Mouse (Mus musculus): Measurements from ENCODE around the gene Poc1a.

Gene Poc1a

DNA sequence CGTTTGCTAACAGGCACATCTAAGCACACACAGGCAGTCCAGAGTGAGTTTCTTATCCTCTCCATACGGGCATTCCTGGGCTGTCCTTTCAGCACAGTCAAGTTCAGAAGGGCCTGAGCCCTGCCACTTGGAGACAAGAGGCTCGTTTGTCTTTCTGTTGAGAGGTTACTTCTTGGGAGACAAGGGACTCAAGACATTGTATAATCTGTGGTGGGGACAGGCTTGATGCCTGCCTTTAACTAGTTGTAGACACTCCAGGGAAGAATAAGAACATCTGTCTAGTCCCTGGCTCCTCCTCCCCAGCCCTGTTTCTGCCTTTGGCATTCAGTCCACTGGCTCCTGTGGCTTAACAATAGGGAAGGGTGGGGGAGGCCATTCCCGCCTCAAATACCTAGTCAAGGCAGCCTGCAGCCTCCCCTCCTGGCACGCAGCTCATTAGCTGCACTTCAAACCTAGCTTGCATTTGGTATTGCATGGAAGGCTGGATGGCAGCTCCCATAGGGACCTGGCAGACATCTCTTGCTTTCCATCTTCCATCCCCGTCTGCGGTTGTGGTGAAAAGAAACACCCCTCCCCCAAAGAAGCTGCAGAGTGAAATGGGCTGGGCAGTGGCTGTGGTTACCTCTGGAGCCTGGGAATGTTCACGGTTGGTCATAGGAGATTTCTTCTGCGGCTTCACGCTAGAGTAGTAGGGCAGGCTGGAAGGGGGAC, 57.8 kb downstream of the Poc1a start:
- no peak for DNase-seq (ENCODE audit: low spot score in 2 of 2)

DNA sequence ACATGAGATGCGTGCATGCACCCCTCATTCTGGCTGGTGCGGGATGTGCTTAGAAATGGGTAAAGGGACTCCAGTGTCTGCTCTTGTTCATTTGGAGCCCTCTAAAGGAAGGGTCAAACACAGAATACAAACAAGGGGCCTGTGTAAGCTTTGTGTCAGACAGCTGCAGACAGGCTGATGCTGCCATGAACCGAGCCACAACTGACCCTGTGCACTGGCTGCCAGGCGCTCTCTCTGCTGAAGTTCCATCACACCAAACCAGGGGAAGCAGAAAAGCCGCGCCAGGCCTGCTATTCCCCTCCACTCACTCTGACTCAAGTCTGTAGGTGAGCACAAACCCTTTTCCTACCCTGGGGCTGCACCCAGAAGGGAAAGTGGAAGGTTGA, 58.3 kb downstream of the Poc1a start:
- DNase-seq (ENCODE audit: low spot score in 2 of 2), result no peak

DNA sequence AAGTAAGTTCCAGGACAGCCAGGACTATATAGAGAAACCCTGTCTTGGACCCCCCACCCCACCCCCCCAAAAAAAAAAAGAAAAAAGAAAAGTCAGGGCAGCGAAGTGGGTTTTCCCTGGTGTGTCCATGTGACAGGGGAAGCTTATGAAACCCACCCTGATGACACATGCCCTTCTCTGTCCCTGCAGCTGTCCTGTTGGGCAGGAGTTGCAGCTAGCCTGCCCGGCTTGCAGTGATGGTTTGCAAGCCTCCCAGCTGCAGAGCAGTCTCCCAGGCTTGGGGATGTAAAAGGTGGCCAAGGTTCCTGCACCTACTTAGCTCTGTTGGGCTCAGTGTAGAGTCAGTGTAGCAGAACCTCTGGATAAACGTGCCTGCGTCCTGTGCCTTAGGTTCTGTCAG, 58.9 kb downstream of the Poc1a start:
- DNase-seq (ENCODE audit: low spot score in 2 of 2), result no peak

DNA sequence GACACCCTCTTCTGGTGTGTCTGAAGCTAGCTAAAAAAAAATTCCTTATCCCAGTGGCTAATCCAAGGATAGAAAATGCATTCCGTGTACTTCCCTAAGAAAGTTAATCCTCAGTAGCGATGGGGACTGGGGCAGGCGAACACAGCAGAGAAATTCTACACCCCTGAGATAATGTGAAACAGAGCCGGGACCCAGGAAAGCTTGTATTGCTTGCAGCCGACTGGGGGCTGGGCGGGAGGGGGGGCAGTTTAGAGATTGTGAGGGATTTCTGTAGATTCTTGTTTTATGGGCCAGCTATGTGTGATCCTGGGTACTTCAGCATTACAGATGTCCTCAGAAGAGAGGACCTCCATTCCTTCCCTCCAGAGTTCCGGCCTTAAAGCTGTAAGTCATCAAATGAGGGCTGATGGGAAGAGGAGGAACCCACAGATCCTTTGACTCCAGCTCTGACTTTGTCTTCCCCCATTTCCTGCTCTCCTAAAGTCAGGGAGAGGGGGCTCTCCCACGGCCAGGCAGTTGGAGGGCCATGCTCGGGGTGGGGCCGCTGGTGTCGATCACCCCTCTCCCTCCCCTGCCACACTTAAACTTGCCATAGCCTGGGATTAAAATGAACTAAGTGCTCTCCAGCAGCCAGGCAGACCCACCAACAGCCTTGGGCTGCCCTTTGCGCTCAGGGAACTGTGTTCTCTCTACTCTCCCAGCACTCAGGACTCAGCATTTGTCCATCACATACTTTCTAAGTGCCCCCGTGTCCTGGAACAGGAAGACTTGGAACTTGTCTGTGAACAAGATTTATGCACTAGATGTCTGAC, 59.8 kb downstream of the Poc1a start:
- DNase-seq (ENCODE audit: low spot score in 2 of 2), result no peak

DNA sequence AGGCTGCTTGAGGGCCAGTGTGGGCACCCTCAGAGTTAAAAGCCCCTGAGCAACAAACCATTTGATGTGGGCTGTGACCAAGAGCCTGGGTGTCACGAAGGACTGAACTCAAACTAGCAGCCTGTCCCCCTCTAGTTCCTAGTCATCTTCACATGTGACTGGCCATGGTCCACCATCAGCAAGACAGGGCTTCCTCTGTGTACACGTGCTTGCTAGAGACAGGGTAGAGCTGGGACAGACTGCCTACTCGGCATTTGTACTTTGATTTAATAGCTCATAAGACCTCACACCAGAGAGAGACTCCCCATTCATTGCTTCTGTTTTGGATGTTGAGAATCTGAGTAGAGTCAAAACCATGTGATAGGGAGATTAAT, 60.4 kb downstream of the Poc1a start:
- DNase-seq (ENCODE audit: low spot score in 2 of 2), result no peak

DNA sequence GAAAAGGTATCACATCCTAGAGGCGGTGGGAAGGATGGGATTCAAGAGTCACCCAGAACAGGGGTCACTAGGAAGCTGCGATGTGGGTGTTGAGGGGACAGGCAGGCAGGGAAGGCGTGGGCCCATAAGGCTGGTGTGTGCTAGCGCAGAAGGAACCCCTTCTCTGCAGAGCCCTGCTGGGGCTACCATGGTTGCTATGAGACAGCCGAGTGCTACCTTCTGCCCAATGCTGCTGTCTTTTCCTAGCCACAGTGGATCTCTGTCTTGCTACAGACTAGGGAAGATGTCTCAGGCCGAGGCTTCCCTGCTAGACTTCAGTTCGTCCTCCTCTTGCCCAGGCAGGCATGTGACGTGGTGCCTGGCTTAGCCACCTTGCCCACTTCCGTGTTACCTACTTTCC, 61.7 kb downstream of the Poc1a start:
- DNase-seq (ENCODE audit: low spot score in 2 of 2), result no peak

DNA sequence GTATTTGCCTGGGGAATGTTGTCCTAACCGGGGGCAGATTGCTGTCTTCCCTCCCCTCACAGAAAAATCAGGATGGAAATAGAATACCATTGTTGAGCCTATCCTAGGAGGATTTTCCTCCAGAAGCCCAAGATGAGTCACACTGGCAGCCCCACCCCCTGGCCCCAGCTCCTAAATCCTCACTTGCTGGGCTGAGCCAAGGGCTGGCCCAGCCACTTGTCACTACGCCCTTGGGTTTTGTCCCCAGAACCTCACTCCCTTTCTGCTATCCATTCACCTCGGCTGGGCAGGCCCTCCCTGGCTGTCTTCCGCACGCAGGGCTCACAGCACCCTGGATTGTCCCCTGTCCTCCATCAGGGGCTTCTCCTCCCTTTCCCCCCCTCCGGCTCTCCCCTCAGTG, 64.3 kb downstream of the Poc1a start:
- peak; percentile 61 to 70 for DNase-seq (ENCODE audit: low spot score in 2 of 2)

DNA sequence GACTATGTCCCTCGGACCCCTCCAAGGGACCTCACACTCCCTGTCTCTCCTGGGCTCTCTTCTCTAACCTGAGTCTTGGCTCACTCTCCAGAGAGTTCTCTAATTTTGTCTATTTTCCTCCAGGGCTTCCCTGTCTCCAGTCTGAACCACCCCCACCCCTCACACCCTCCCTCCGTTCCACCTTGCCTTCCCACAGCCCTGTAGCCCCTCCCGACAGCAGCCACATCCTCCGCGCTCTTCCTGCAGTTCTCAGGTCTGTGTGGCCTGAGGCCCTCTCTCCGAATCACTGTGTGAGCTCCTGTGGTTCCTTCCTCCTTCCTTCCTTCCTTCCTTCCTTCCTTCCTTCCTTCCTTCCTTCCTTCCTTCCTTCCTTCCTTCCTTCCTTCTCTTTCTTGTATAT, 64.8 kb downstream of the Poc1a start:
- no peak for DNase-seq (ENCODE audit: low spot score in 2 of 2)

DNA sequence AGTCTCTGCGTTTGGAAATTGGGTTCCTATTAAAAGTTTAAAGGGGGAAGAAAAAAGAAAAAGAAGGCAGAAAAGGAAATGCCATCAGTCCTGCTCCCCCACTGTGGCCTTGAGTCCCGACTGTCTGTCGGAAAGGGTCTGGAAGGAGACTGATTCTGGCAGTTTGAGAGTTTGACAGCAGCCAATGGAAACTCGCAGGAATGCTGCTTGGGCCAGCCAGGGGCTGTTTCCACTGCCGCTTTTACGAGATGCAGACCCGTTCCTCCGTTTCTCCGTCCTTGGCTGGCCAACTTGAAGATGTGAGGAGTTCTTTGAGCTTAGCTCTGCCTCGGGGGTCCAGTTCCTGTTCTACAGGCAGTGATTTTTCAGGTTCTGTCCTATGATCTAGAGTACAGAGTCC, 67.4 kb downstream of the Poc1a start:
- DNase-seq (ENCODE audit: low spot score in 2 of 2), result no peak

DNA sequence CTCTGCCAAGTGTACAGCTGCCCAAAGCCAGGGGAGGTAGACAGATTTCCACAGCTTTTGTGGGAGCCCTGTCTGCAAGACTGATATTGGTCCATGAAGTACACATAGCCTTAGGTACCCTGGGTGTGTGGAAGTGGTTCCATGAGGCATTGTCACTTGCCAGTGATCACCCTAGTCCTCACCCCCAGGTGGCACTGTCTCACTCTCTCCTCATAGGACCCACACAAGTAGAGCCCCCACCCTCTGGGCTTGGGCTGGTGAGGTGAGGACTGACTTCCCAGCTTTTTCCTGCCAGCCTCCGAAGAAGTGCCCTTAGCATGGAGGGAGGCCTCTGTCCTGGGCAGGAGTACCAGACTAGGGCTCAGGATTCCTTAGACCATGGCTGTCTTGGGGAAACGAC, 68.2 kb downstream of the Poc1a start:
- DNase-seq (ENCODE audit: low spot score in 2 of 2), result peak in 1 of 2 experiments; percentile 33

DNA sequence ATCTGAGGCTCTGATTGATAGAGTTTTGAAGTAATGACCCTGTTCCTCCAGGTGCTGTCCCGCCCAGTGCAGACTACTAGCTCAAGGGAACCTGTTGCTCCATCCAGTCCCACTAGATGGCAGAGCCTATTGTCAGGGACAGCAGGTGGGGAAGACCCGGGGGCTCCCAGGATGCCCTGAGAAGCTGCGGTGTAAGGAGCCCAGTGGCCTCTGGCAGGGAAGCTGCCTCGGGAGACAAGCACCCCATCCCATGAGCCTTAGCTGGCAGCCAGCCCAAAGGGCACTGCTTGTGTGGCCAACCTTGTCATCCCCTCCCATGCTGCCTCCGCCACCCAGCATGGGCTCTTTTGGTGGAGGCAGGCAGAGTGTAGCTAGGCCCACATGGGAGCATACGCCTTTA, 70.3 kb downstream of the Poc1a start:
- DNase-seq (ENCODE audit: low spot score in 2 of 2), result no peak

DNA sequence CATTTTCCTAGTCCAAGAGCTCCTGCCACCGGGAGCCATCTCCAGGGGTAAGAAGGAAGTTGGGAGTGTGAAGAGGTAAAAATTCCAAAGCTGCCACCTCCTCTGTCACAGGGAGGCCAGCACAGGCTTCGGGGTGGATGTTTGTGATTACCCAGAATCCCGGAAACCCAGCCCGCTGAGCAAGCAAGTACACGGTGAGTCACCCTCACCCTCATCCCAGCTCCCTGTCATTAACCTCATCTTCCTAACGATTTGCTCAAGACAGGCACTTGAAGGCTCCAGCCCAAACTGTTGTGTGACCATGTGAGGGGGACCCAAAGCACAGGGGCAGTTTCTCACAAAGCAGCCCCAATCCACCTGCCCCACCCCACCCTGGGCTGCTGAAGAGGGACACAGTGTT, 72.9 kb downstream of the Poc1a start:
- DNase-seq (ENCODE audit: low spot score in 2 of 2), result no peak

DNA sequence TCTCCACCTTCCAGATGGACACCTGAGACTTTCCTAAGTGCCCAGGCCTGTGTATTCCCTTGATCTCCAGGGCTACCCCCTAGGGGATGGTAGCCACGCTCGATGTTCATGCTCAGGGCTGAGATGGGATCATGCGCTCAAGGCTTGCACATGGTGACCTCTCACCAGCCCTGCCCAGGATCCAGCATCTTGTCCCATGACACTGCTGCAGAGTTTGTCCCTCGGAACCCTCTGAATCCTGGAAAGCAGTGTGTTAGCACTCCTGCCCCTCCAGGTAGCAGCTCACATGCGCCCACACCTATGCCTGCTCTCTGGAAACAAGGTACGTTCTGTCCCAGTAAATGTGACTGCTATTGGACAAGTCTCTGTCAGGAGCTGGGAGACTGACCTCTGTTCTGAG, 73.9 kb downstream of the Poc1a start:
- no peak for DNase-seq (ENCODE audit: low spot score in 2 of 2)

DNA sequence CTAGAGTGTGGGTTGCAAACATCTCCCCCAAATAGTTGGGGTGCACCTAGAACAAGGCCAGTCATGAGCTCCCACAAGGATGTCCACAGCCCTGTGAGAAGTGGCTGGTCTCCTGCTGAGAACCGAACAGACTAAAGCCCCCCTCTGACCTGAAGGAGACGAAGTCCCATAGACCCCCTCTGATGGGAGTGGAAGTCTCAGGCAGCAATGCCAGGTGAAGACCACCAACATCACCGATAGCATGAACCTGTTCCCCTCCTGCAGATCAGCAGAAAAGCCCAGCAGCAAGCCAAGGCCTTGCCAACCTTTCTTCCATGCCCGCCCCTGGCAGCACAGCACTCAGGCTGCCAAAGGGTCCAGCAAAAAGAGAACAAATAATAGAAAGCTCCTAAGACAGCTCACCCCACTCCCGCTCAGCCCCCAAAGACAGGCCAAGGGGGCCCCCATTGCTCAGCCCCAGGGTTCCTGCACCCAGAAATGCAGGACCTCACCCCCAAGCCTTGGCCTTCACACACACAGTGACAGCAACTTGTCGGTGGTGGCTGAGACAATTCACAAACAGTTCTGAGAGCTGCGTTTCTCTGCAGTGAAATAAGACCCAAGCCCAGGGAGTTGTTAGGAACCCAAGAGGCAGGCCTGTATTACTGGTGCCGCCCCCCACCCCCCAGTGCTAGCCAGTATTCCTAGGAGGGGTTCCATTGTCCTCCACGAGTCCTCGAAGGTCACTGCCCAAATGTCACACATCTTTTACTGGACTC, 74.5 kb downstream of the Poc1a start:
- no peak for DNase-seq (ENCODE audit: low spot score in 2 of 2)

DNA sequence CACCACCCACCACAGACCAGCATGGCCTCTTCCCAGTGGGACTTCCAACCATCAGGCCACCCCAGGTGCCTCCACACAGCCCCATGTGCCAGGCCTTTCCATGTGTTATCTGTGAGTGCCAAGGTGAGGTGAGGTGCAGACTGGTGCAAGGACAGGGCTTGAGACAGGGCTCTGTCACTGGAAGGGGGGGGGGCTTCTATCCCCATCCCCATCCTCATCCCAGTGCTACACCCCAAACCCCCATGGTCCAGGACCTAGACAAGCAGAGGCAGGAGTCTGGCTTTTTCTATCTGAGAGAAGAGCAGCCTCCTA, 75.1 kb downstream of the Poc1a start:
- no peak for DNase-seq (ENCODE audit: low spot score in 2 of 2)

DNA sequence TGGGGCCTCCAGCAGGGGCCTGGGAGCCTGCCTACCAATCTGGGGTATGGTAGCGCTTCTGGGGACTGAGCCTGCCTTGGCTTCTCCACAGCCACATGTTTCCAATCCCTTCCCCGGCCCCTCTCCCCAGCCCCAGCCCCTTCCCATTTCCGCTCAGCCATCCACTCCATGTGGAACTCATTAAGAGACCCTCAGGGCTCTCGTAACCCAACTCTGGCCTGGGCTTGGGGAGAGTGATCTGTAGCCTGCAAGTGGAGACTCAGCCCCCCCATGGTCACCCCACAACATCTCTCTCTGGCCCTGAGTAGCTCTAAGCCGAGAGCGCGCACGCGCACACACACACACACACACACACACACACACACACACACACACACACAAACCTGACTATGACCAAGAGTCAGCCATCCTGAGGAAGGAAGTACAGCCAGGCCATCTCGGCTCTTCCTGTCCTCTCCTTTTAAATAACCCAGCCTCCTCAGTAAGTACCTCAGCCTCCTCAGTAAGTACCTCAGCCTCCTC, 75.5 kb downstream of the Poc1a start:
- no peak for DNase-seq (ENCODE audit: low spot score in 2 of 2)

DNA sequence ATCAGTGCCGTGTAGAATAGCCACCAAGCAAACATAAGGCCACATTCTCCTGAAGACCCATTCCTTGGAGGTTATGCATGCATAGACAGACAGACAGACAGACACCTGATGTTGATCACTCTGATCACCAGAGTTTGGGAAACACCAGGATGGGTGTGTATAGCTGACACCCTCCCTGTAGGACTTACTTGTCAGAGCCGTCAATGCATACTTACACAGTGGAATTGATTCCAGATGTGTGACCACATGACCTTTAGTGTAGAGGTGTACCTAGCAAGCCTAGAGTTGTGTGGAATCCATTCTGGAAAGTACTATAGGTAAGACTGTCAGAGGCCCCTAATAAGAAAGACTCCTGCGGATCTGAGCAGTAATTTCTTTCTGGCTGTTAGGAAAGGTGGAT, 76.3 kb downstream of the Poc1a start:
- no peak for DNase-seq (ENCODE audit: low spot score in 2 of 2)

DNA sequence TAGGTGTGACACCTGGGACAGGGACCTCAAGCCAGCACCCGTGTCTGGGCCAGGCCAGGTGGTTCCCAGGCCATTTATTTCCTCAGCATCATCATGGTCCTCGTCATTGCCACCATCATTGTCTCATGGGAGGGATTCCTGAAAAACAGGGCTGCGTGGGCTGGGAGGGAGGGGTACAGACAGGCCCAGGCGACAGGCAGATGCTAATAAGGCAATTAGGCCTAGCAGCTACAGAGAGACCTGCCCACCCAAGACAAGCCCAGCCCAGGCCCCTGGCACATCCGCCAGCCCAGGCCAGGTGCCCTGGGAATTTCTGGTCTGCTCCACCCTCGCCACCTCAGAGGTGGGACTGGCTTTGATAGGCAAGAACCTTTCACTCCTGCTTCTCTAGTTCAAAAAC, 78.4 kb downstream of the Poc1a start:
- no peak for DNase-seq (ENCODE audit: low spot score in 2 of 2)

DNA sequence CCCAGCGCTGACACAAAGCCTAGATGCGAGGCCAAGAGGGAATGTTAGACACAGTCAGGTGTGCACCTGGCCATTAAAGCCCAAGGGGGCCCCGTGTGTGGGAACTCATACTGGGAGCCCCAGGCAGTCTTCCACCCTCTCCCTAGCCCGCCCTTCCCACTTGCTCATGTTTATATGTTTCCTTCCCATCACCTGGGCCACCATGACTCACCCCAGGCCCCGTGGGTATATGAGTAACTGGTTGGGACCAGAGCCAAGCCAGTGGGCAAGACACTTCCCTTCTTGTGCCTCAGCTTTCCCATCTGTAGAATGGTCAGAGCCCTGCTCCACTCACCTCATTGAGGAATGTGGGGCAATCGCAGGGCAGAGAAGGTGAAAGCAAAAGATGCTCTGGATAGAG, 80.3 kb downstream of the Poc1a start:
- DNase-seq (ENCODE audit: low spot score in 2 of 2), result no peak

DNA sequence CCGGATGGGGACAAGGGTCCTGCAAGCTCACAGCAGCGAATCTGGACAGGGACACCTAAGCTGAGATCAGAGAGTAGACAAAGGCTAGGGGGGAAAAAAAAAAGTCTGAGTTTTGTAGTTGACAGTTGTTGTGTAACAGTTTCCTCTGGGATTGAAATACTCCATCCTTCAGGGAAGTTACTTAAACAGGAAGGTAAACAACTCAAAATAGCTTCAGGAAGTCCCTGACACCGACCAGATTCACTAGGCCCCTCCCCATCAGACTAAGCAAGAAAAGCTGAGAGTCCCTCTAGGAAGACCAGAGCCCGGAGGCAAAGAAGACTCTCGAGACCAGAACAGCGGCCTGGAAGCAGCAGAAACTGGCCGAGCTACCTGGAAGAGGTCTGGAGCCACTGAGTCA, 84.5 kb downstream of the Poc1a start:
- no peak for DNase-seq (ENCODE audit: low spot score in 2 of 2)

DNA sequence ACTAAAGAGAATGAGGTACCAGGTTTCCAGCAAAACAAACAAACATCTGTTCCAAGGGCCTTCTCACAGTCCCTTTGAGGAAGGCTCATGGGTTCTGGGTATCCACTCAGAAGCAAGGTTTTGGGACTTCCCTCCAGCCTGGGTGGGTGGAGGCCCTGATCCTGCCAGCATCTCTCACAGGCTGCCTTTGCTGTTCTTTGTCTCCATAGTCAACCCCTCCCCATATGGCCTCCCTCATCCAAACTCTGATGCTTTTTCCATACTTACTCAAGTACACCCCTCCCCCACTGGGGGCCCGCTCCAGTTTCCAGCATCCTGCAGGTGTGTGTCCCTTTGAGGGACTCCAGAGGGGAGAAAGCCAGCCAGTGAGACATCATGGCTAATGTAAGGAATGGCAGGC, 85.3 kb downstream of the Poc1a start:
- DNase-seq (ENCODE audit: low spot score in 2 of 2), result no peak

DNA sequence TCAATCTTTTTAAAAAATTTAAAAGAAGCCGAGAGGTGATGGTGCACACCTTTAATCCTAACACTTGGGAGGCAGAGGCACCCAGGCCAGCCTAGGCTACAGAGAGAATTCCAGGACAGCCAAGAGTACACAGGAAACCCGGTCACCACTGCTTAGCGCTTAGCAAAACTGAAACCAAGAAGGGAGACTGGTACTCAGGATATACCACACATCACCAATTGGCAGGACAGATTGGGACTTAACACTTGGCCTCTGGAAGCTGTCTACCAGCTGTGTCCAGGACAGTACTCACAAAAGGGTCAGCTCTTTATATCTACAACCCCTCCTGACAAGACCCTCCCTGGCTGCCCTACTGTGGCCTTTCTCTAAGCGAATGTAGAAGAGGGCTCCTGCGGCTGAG, 86.1 kb downstream of the Poc1a start:
- DNase-seq (ENCODE audit: low spot score in 2 of 2), result no peak

DNA sequence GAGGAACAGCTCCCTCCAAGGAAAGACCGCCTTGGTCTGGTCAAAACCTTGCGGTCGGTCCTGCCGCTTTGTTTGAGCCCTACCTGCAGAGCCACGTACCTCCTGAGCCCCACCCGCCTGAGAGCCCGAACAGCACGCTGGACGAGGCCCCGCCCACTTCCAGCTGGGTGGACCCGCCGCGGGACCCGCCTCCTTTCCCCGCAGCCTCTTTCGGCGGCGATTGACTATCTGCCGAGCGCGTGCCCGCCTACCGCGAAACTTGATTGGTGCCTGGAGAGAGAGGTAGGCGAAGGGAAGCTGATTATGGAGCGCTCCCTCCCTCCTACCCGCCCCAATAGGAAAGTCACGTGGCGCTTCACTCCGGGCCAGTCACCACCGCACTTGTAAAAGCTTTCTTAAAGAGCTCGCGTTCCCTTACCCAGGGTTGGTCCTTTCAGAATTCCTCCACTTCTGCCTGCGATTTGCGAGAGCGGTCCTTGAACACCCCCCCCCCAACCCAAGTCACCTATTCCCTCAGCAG, 86.8 kb downstream of the Poc1a start:
- peak; percentile 98 to 99 for DNase-seq (ENCODE audit: low spot score in 2 of 2)

Measured in frontal cortex, postnatal 36 days (tissue).